Mouse (Mus musculus) thymus, adult 2 months (tissue): ENCODE data around the gene Lkaaear1. TPM values are rescaled to one million over a fixed set of nuclear protein-coding genes. Genes with fewer than 3 reads are reported as not detected.

Experiments used
- DNase-seq: peaks from one replicate; pipeline ENCODE4 v3.0.0; 2021
- H3K27ac ChIP-seq: fragments of 200-500 bp; 2 replicates; pipeline ENCODE4 v1.5.1; 2012; ENCODE audit warnings: low read length, control low read depth; ENCODE audit not compliant: control insufficient read depth, insufficient read depth
- H3K27me3 ChIP-seq: fragments of 200-500 bp; 2 replicates; pipeline ENCODE4 v1.6.1; 2012; ENCODE audit warnings: mild to moderate bottlenecking, low read length, moderate library complexity, mixed read lengths; ENCODE audit not compliant: control insufficient read depth, insufficient read depth
- H3K36me3 ChIP-seq: fragments of 200-500 bp; 2 replicates; pipeline ENCODE4 v1.6.1; 2012; ENCODE audit warnings: mild to moderate bottlenecking, low read length, moderate library complexity; ENCODE audit not compliant: control insufficient read depth, insufficient read depth
- H3K4me1 ChIP-seq: fragments of 200-500 bp; replicated peaks from 2 replicates; pipeline ENCODE4 v1.6.1; 2012; ENCODE audit warnings: low read length; ENCODE audit not compliant: control insufficient read depth, insufficient read depth
- H3K4me3 ChIP-seq: fragments of 200-500 bp; 2 replicates; pipeline ENCODE4 v1.5.1; 2012; ENCODE audit warnings: mild to moderate bottlenecking, low read length, control low read depth, moderate library complexity; ENCODE audit not compliant: control insufficient read depth, insufficient read depth
- CTCF ChIP-seq: fragments of 200-500 bp; IDR thresholded peaks from 2 replicates; pipeline ENCODE4 v1.5.1; 2012; ENCODE audit warnings: mild to moderate bottlenecking, control low read depth, low read length, moderate library complexity, borderline replicate concordance; ENCODE audit not compliant: control insufficient read depth, poor library complexity, insufficient read depth; ENCODE audit errors: extremely low read depth
- POLR2A ChIP-seq: fragments of 200-500 bp; IDR thresholded peaks from 2 replicates; pipeline ENCODE4 v1.6.1; 2012; ENCODE audit warnings: mild to moderate bottlenecking, low read length, control low read depth, moderate library complexity; ENCODE audit not compliant: control insufficient read depth, poor library complexity, insufficient read depth; ENCODE audit errors: extremely low read depth
- WGBS: fragments of 180-500 bp; shearing (Covaris S2); methylation state at CpG from one replicate; pipeline ENCODE4 v1.1.7; 2018; 5-methylcytosine and 5-hydroxymethylcytosine counted together
- polyA plus RNA-seq: library from polyadenylated mRNA; depleted of rRNA; stranded (reverse); fragments of >200 nt; gene quantifications from 2 replicates; pipeline ENCODE4 v1.2.3, GENCODE M21; 2012

The Lkaaear1 gene
- polyA plus RNA-seq, 1 experiment: not detected

DNA sequence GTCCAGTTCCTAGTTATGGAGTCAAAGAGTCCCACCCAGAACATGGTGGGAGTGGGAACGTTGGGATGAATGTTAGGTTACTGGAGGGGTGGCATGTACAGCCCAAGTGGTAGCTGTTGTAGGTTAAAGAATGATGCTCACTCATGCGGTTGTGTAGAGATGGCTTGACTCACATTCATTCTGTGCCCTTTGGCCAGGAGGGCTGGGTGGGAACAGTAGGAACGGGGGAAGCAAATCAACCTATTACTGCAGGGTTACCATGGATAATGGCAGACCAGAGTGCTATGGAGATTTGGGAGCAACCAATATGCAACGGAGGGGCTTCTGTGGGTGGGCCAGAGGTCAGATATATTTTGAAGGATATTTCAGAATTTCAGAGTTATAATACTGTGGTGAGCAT is 23.3 kb downstream of the Lkaaear1 start:
- 95% methylated on average over 4 of the region's 4 CpGs for WGBS
- no peak for TF ChIP-seq CTCF
- TF ChIP-seq POLR2A: no peak
- no peak overlapping the region for H3K4me3 ChIP-seq
- H3K27me3 ChIP-seq: peaks cover 16% of the 10 kb centered on the region; the same call in 1 of the 2 replicates
- no peak for DNase-seq
- H3K27ac ChIP-seq: no peak overlapping the region
- peaks cover 5% of the 10 kb centered on the region for H3K4me1 ChIP-seq
- no peaks in the 10 kb centered on the region for H3K36me3 ChIP-seq

DNA sequence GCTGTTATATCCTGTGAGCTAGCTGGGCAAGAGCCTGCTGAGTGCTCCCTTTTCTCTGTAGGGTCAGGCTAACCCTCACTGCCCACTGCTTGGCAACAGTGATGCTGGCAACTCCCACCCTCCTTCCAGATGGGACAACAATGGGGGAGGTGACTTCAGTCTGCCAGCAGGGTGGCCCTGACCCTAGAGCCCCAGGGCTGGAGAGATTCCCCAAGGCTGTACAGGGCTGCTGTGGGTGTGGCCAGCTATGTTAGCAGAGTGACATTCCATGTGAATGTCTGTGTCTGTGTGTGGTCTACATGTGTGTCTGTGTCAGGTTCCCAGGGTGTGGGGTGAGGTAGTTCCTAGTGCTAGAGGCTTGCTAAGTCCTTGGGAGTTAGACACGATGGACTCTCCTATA is 24.7 kb downstream of the Lkaaear1 start:
- no peaks in the 10 kb centered on the region for H3K36me3 ChIP-seq
- no peaks in the 10 kb centered on the region for H3K4me1 ChIP-seq
- no peak overlapping the region for H3K27ac ChIP-seq
- 89% methylated on average over 1 of the region's 1 CpGs for WGBS
- no peak overlapping the region for H3K4me3 ChIP-seq
- H3K27me3 ChIP-seq: peaks cover 16% of the 10 kb centered on the region; the same call in 1 of the 2 replicates
- no peak for DNase-seq
- TF ChIP-seq CTCF (no peak), POLR2A (no peak)

DNA sequence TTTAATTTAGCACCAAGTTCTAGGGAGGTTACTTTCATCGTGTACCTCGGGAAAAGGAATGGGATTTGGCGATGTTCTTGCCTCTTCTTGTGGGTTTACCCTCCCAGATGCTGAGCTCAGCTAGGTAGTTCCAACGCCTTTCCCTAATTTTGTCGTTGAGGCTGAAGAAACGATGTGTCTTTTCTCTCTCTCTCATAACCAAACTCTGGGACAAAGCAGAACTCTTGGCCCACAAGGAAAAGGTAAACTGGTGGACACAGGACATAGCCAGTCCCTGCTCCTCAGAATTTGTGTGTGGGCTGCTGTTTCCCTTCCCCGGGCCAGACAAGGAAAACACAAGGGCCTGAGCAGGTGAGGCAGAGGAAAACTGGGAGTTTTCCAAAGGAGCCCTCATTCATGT is 26.3 kb downstream of the Lkaaear1 start:
- Histone ChIP-seq H3K4me3 (no peak overlapping the region), H3K27me3 (peaks cover 16% of the 10 kb centered on the region; the same call in 1 of the 2 replicates), H3K4me1 (no peaks in the 10 kb centered on the region), H3K27ac (no peak overlapping the region), H3K36me3 (no peaks in the 10 kb centered on the region)
- TF ChIP-seq POLR2A: no peak
- TF ChIP-seq CTCF: no peak
- 68% methylated on average over 7 of the region's 7 CpGs for WGBS
- DNase-seq: no peak

DNA sequence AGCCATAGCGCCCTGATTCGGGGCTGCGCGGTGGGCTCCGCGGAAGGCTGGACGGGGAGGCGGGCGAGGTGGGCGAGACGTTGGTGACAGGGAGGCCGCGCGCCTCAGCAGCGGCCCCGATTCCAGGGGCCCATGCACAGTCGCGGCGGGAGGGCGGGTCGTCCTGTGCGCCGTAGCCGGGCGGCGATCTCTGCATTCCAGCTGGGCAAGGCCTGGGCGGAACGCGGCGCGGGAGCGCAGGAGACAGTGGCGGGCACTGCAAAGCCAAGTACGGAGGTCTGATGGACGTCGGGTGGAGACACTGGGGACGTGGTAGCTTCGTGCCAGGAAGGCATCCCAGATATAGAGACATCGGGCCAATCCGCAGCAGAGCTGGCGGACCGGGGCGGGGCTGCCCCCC is 26.9 kb downstream of the Lkaaear1 start, which contains the start of gene Sox18:
TSS of gene Sox18 (minus strand) at position 315 of the 400 bp plus-strand sequence.
- DNase-seq: no peak
- H3K4me3 ChIP-seq: 0 out of 2 replicates have a peak within 1 kb of the TSS, but pooled peaks have one; percentile 4
- TF ChIP-seq POLR2A: no peak
- 0 out of 2 replicates have a peak, but pooled peaks have one; percentile 11 for TF ChIP-seq CTCF
- no peak within 1 kb of the TSS for H3K27ac ChIP-seq
- no peaks in the 10 kb centered on the region for H3K4me1 ChIP-seq
- 4% methylated on average over 42 of the region's 43 CpGs for WGBS
- peaks cover 16% of the 10 kb centered on the region; the same call in 1 of the 2 replicates for H3K27me3 ChIP-seq
- H3K36me3 ChIP-seq: no peaks in the 10 kb centered on the region

DNA sequence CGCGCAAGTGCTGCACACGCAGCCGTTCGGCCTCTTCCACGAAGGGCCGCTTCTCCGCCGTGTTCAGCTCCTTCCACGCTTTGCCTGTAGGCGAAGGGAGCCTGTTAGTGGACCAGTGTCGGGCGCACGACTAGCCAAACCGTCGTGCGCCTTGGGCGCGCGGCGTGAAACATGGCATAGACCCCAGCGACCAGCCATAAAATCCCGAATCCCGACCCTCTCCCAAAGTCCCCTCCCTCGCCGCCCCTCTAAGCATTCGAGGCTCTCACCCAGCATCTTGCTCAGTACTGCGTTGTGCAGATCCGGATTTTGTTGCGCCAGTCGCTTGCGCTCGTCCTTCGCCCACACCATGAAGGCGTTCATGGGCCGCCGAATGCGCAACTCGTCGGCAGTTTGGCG is 27.3 kb downstream of the Lkaaear1 start:
- Histone ChIP-seq H3K36me3 (no peaks in the 10 kb centered on the region), H3K4me3 (0 out of 2 replicates have a peak overlapping the region, but pooled peaks have one; percentile 4), H3K27ac (no peak overlapping the region), H3K4me1 (no peaks in the 10 kb centered on the region), H3K27me3 (peaks cover 16% of the 10 kb centered on the region; the same call in 1 of the 2 replicates)
- 4% methylated on average over 41 of the region's 41 CpGs for WGBS
- TF ChIP-seq CTCF (no peak), POLR2A (no peak)
- no peak for DNase-seq

DNA sequence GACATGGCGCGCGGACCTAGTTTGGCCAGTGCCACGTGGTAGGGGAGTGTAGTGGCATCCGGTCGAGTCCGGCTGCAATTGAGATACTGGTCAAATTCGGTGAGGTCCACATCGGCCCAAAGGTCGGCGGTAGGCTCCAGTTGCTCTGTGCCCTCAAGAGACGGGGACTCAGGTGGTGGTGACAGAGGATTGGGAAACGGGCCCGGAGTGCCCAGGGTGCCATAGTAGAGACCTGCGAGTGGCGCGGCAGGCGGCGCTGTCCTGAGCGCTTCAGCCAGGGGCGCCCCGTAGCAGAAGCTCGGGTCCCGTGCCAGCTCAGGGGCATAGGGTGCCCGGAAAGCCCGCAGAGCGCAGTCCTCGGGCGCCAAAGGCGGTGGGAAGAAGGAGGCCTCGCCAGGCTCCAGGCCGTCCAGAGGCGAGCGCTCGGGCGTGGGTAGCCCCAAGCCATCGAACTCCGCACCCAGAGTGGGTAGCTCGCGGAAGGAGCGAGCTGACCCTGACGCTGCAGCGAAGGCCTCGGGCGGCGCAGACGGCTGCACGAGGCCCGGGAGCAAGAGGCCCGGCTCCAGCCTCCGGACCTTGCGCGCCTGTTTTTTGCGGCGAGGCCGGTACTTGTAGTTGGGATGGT is 27.8 kb downstream of the Lkaaear1 start:
- TF ChIP-seq CTCF: no peak
- TF ChIP-seq POLR2A: no peak
- WGBS: 14% methylated on average over 56 of the region's 56 CpGs
- DNase-seq: no peak
- Histone ChIP-seq H3K4me1 (no peaks in the 10 kb centered on the region), H3K36me3 (no peaks in the 10 kb centered on the region), H3K27ac (no peak overlapping the region), H3K4me3 (no peak overlapping the region), H3K27me3 (peaks cover 16% of the 10 kb centered on the region; the same call in 1 of the 2 replicates)

DNA sequence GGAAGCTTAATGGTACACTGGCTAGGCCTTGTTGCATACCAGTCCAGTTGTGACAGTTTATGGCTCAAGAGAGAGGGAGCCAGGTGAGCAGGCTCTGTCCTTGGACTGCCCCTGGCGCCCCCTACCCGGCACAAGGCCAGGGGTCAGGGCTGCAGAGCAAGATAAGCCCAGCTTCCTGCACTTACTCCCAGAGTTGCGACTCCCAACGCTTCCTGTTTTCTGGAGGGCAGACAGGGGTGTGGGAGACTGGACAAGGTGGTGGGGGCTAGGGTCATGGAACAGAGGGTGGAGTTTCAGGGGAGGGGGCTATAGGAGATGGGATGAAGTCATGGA is 35.0 kb downstream of the Lkaaear1 start:
- Histone ChIP-seq H3K36me3 (no peaks in the 10 kb centered on the region), H3K4me1 (peaks cover 13% of the 10 kb centered on the region), H3K27me3 (no peaks in the 10 kb centered on the region), H3K27ac (no peak overlapping the region; the same call in 1 of the 2 replicates), H3K4me3 (no peak overlapping the region)
- TF ChIP-seq CTCF: no peak
- no peak for TF ChIP-seq POLR2A
- 45% methylated on average over 4 of the region's 4 CpGs for WGBS
- no peak for DNase-seq
